In genomic region chr9:93525132-93525531, GRCm38 (mm10) we compare ENCODE assay signal across 18 mouse cellular contexts.
"Had no signal": no experiment of that assay in that cellular context is flagged by ENCODE, and none has a peak within 500 bp of the region (broad histone marks: within the 10 kb centered on the region; RNA-seq: fewer than 3 reads in every experiment).

No protein-coding gene starts in this region.

- H3K4me1 ChIP-seq: kidney, embryonic 15.5 days; lung, embryonic 15.5 days; megakaryocyte, embryonic 14.5 days had no signal

- DNase-seq: kidney, adult 11 months; kidney, adult 8-10 months; kidney, postnatal 10 days; kidney, postnatal 36 days; layer of hippocampus, postnatal 36 days; lung, adult 18-20 months; lung, postnatal 10 days; lung, postnatal 36 days; right cerebral cortex, postnatal 25 days; spleen, adult 18-20 months; thymus, adult 18-20 months; thymus, postnatal 36 days had no signal

- H3K27me3 ChIP-seq: kidney, embryonic 15.5 days; lung, embryonic 15.5 days; megakaryocyte, embryonic 14.5 days had no signal

- H3K4me3 ChIP-seq: kidney, embryonic 15.5 days; left cerebral cortex, adult 2 months; lung, embryonic 15.5 days; megakaryocyte, embryonic 14.5 days had no signal

- H3K36me3 ChIP-seq: kidney, embryonic 15.5 days; lung, embryonic 15.5 days had no signal

- H3K9ac ChIP-seq: kidney, embryonic 15.5 days; liver, embryonic 14.5 days; lung, embryonic 15.5 days had no signal

- H3K4me2 ChIP-seq: kidney, embryonic 15.5 days; lung, embryonic 15.5 days; midbrain, embryonic 11.5 days had no signal

- H3K27ac ChIP-seq: kidney, embryonic 15.5 days; left cerebral cortex, adult 2 months; liver, embryonic 14.5 days; lung, embryonic 15.5 days had no signal

- H3K9me3 ChIP-seq: kidney, embryonic 15.5 days; lung, embryonic 15.5 days; megakaryocyte, embryonic 14.5 days had no signal
